In the genomic region with DNA sequence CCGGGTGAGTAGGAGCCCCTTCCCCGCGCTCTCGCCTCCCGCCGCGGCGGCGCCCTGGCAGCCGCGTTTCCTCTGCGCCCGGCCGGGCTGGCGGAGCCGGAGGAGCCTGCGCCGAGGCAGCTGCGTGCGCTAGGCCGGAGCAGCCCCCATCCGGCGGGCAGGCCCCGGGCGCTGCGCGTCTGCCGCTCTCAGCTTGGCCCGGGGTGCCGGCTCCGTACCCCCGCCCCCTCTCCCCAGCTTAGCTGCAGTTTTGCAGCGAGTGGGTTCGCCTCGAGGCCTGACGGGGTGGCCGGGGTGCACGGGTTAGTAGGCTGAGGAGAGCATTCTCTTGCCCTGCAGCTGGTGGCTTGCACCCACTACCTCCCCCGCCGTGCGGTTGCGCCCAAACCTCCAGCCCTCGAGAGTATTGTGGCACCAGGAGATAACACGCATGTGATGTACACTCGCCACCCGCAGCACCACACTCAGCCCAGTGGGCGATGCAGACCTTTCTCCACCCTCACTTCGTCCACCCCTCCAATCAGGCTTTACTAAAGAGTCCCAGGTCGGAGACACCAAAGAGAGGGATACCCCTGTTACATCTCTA, we compare ENCODE assay signal across 8 mouse cellular contexts. TPM values are rescaled to one million over a fixed set of nuclear protein-coding genes. Genes with fewer than 3 reads are reported as not detected.
DNase-seq lines count a peak whose midpoint lies in the region; ATAC-seq and TF ChIP-seq lines count a peak whose summit lies in the region.

No protein-coding gene starts in this region.

- TF ChIP-seq CTCF in MEL (IDR thresholded peaks at IDR 0.05 in 2 of 3, conservative IDR thresholded peaks at IDR 0.05 in 1 of 3; ENCODE audit: control insufficient read depth in 1 of 3, insufficient read depth in 1 of 3, low read depth in 2 of 3, low read length in 3 of 3, poor library complexity in 1 of 3, severe bottlenecking in 1 of 3) = no peak

- peaks cover 16 to 34% of the 10 kb centered on the region in 2 experiments for H3K4me1 ChIP-seq in MEL (ENCODE audit: control insufficient read depth in 1 of 2, insufficient read depth in 2 of 2, low read length in 2 of 2)
- peaks cover 4% of the 10 kb centered on the region; the same call in 1 of the 2 replicates for H3K4me1 ChIP-seq in hindbrain, embryonic 11.5 days (replicated peaks; ENCODE audit: control insufficient read depth, insufficient read depth, low read length)

- H3K27me3 ChIP-seq in MEL (ENCODE audit: control insufficient read depth in 1 of 2, insufficient read depth in 2 of 2, low read length in 2 of 2) = no peaks in the 10 kb centered on the region
- H3K27me3 ChIP-seq in hindbrain, embryonic 11.5 days (ENCODE audit: control insufficient read depth, insufficient read depth, low read length) = no peaks in the 10 kb centered on the region

- H3K9ac ChIP-seq in MEL (ENCODE audit: control insufficient read depth, low read depth, low read length, poor library complexity, severe bottlenecking) = peak overlapping the region; percentile 93
- peak overlapping the region; percentile 96 for H3K9ac ChIP-seq in hindbrain, embryonic 11.5 days (ENCODE audit: low read depth, low read length)

- H3K27ac ChIP-seq in MEL (ENCODE audit: control insufficient read depth, low read depth, low read length) = peak overlapping the region; percentile 87
- H3K27ac ChIP-seq in hindbrain, embryonic 11.5 days (ENCODE audit: low read depth, low read length) = peak overlapping the region; percentile 98

- peaks cover 50% of the 10 kb centered on the region for H3K79me2 ChIP-seq in MEL (ENCODE audit: control insufficient read depth, insufficient read depth, low read length, poor library complexity)

- TF ChIP-seq EP300 in MEL (IDR thresholded peaks at IDR 0.05; ENCODE audit: low read depth in 1 of 2, low read length in 2 of 2) = no peak; a peak in 1 of 4 replicates

- peaks cover 4 to 47% of the 10 kb centered on the region in 2 experiments; a peak in 3 of 4 replicates for H3K36me3 ChIP-seq in MEL (ENCODE audit: control insufficient read depth in 1 of 2, insufficient read depth in 2 of 2, low read length in 2 of 2)
- H3K36me3 ChIP-seq in hindbrain, embryonic 11.5 days (ENCODE audit: control insufficient read depth, insufficient read depth, low read length) = no peaks in the 10 kb centered on the region

- H3K4me2 ChIP-seq in hindbrain, embryonic 11.5 days (replicated peaks; ENCODE audit: low read depth, low read length) = peak overlapping the region; percentile 84

- H3K9me3 ChIP-seq in MEL (replicated peaks; ENCODE audit: insufficient read depth, low read length) = no peaks in the 10 kb centered on the region
- no peaks in the 10 kb centered on the region for H3K9me3 ChIP-seq in hindbrain, embryonic 11.5 days (ENCODE audit: control insufficient read depth, low read length)

- DNase-seq in MEL (ENCODE audit: low read depth, low spot score) = peak; percentile 81
- peak; percentile 73 for DNase-seq in cerebellum, adult 11-12 months
- peak; percentile 47 to 61 for DNase-seq in frontal cortex, postnatal 10 days (ENCODE audit: low spot score in 2 of 2)
- DNase-seq in hindbrain, embryonic 11.5 days (ENCODE audit: low spot score) = peak; percentile 68
- peak; percentile 34 for DNase-seq in left cerebral cortex, adult 11 months (ENCODE audit: low spot score)
- peak; percentile 42 for DNase-seq in lung, postnatal 14 days
- peak; percentile 42 for DNase-seq in ovary, postnatal 14 days (ENCODE audit: low spot score)
- peak; percentile 83 for DNase-seq in thymus, postnatal 4 days

- under 1% methylated on average over 32 of the region's 49 CpGs for WGBS in hindbrain, embryonic 11.5 days

- H3K4me3 ChIP-seq in MEL (ENCODE audit: control insufficient read depth in 1 of 2, insufficient read depth in 1 of 2, low read depth in 2 of 2, low read length in 2 of 2) = peak overlapping the region; percentile 86 to 91
- H3K4me3 ChIP-seq in hindbrain, embryonic 11.5 days (ENCODE audit: low read depth, low read length) = peak overlapping the region; percentile 92

- TF ChIP-seq POLR2A in MEL (IDR thresholded peaks at IDR 0.05; ENCODE audit: control insufficient read depth in 1 of 2, insufficient read depth in 1 of 2, low read depth in 1 of 2, low read length in 2 of 2, poor library complexity in 1 of 2) = peak in 1 of 2 experiments; percentile 46; a peak in 2 of 4 replicates

- peak; percentile 68 for ATAC-seq in hindbrain, embryonic 11.5 days (ENCODE audit: low FRiP score)

- TF ChIP-seq RAD21 in MEL (IDR thresholded peaks at IDR 0.05; ENCODE audit: low read depth, low read length) = no peak

TF ChIP-seq in MEL, 35 proteins besides CTCF, POLR2A, EP300 and RAD21:
- TF ChIP-seq TAL1 (IDR thresholded peaks at IDR 0.05; ENCODE audit: low read length) (peak; percentile 59), USF2 (IDR thresholded peaks at IDR 0.05; ENCODE audit: borderline replicate concordance in 1 of 2, insufficient read depth in 1 of 2, low read depth in 1 of 2, low read length in 2 of 2) (no peak), NELFE (IDR thresholded peaks at IDR 0.05; ENCODE audit: low read depth, low read length) (no peak), ZMIZ1 (IDR thresholded peaks at IDR 0.05; ENCODE audit: low read depth, low read length) (no peak), UBTF (IDR thresholded peaks at IDR 0.05; ENCODE audit: borderline replicate concordance, insufficient read depth, low read depth, low read length) (peak; percentile 94; the same call in 1 of the 2 replicates), GABPA (IDR thresholded peaks at IDR 0.05; ENCODE audit: low read depth, low read length) (no peak), ETS1 (IDR thresholded peaks at IDR 0.05; ENCODE audit: low read depth, low read length) (no peak), CHD2 (IDR thresholded peaks at IDR 0.05; ENCODE audit: low read length) (no peak), NRF1 (IDR thresholded peaks at IDR 0.05; ENCODE audit: insufficient read depth, low read depth, low read length, poor library complexity, severe bottlenecking) (peak; percentile 22; the same call in 1 of the 2 replicates), POLR2AphosphoS5 (IDR thresholded peaks at IDR 0.05; ENCODE audit: borderline replicate concordance, low read depth, low read length) (peak; percentile 52; the same call in 1 of the 2 replicates), MEF2A (IDR thresholded peaks at IDR 0.05; ENCODE audit: extremely low read depth, insufficient replicate concordance, low read depth, low read length, poor library complexity, severe bottlenecking) (no peak), ZC3H11A (IDR thresholded peaks at IDR 0.05; ENCODE audit: low read depth, low read length) (no peak)

RNA-seq across cellular contexts. Expression of gene Zfp652, which starts 0.8 kb away (rescaled TPM):
- 31.8 and 34.1 TPM in 2 replicates for total RNA-seq in MEL (2012; rRNA removed)
- polyA plus RNA-seq in MEL (2012; ENCODE audit: insufficient read depth in 1 of 2, insufficient read length in 2 of 2, low read depth in 1 of 2, low replicate concordance in 2 of 2, missing spikeins in 1 of 2) = 10 to 100 TPM; 19.3 to 38.5 TPM
- 13.6 and 13.7 TPM in 2 replicates for polyA plus RNA-seq in hindbrain, embryonic 11.5 days (2014; fragmentation: Nextera tagmentation; extraction: Ambion mirVana)

RNA-seq across cellular contexts. Expression of gene B130006D01Rik, which starts 10.1 kb away (rescaled TPM):
- 0.59 and 0.73 TPM in 2 replicates for total RNA-seq in MEL (2012; rRNA removed)
- polyA plus RNA-seq in MEL (2012; ENCODE audit: insufficient read depth in 1 of 2, insufficient read length in 2 of 2, low read depth in 1 of 2, low replicate concordance in 2 of 2, missing spikeins in 1 of 2) = under 1 TPM in 1 of 2 experiments, not detected in 1; 0.11 TPM
- 1.1 and 2.5 TPM in 2 replicates for polyA plus RNA-seq in hindbrain, embryonic 11.5 days (2014; fragmentation: Nextera tagmentation; extraction: Ambion mirVana)

RNA-seq across cellular contexts. Expression of gene Phb, which starts 46.6 kb away (rescaled TPM):
- 784 and 788 TPM in 2 replicates for total RNA-seq in MEL (2012; rRNA removed)
- 100 to 1,000 TPM in 1 of 2 experiments, not detected in 1; 302 TPM for polyA plus RNA-seq in MEL (2012; ENCODE audit: insufficient read depth in 1 of 2, insufficient read length in 2 of 2, low read depth in 1 of 2, low replicate concordance in 2 of 2, missing spikeins in 1 of 2)
- 176 and 195 TPM in 2 replicates for polyA plus RNA-seq in hindbrain, embryonic 11.5 days (2014; fragmentation: Nextera tagmentation; extraction: Ambion mirVana)

Comparison
In these comparisons a context has a peak if more than half of its experiments do, and no peak if none do; other contexts are left out.
1. Peak in every context shown above with its lines: DNase-seq, ATAC-seq, H3K4me3 ChIP-seq and H3K27ac ChIP-seq.